Mouse (Mus musculus) T-helper 2 cell (primary cell): ENCODE measurements around the gene Dda1.
"Not testable (repeated sequence)": the region's sequence is repeated elsewhere in the genome, so short reads cannot be mapped to it uniquely, and the experiment has no call there.

ENCODE experiments used
- in situ Hi-C: fragments of 300-600 bp; cut with MboI, MseI; formaldehyde crosslinking; loops from one replicate; pipeline ENCODE4 v1.15.1; 2025; ENCODE audit warnings: high pct_unique_total_duplicates

The Dda1 gene

DNA sequence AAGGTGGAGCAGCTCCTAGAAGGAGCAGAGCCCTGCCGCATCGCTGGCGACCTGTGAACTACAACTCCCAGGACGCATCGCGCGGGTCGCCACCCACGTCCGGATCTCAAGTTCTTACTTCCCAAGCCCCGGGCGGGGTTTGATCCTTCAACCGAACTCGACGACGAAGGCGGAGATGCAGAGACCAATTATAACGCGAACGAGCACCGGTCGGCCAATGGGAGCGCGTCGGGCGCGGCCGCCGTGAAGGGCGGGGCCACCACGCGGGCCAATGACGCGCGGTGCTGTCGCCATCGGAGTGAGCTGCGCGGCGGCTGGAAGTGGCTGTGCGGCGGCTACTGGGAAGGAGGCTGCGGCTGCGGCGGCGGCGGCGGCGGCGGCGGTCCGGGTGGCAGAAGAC, at the start of gene Dda1:
Gene Dda1, plus strand, starts transcription at position 284 of the 400 bp plus-strand sequence.
- in situ Hi-C loops = loop anchor here (10.0 to 25.0 kb wide), 2 partner anchors 574 to 1107 kb away; partner anchors contain the start of genes Comp, Rpl18a, Slc5a5 and Upf1

DNA sequence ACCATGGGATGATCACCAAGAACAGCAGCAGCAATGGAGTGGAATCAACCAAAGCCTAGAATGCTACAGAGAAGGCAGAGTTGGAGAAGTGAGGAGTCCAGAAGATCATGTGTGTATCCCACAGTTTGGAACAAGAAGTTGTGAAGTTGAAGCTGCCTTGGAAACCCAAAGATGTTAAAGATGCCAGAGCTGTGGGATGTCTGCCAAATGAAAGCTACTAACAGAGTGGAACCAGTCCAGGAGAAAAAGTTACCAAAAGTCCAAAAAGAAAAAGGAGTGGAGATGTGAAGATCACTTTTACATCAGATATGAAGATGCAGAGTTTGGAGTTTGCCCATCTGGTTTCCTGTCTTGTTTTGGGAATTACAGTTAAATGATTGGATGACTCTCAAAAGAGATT, 46.9 kb upstream of the Dda1 start:
- in situ Hi-C loops = no loop called here

DNA sequence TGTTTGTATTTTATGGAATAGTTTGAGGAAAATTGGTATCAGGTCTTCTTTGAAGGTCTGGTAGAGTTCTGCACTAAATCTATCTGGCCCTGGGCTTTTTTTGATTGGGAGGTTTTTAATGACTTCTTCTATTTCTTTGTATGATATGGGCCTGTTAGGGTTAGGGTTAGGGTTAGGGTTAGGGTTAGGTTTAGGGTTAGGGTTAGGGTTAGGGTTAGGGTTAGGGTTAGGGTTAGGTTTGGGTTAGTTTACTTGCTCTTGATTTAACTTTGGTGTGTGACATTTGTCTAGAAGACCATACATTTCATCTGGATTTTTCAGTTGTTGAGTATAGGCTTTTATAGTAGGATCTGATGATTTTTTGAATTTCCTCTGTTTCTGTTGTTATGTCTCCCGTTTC, 36.1 kb upstream of the Dda1 start:
- in situ Hi-C loops = not testable (repeated sequence)

DNA sequence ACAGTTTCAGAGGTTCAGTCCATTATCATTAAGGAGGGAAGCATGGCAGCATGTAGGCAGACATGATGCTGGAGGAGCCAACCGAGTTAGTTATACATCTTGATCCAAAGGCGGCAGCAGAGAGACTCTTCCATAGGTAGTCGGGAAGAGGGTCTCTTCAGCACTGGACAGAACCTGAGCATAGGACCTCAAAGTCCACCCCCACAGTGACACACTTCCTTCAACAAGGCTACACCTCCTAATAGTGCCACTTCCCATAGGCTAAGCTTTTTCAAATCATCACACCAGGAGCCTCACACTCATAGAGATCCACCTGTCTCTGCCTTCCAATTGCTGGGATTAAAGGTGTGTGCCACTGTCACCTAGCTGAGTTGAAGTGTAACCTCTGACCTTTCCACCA, 32.0 kb upstream of the Dda1 start:
- in situ Hi-C loops = no loop called here

GRCm38 (mm10) chr8:71441404-71441803, 27.6 kb upstream of the Dda1 start:
- in situ Hi-C loops = loop anchor here (5.0 kb wide), 1 partner anchor 81 kb away; no protein-coding TSS in a partner anchor

- in situ Hi-C loops = no loop called here
Measured at GRCm38 (mm10) chr8:71445096-71445495, 23.9 kb upstream of the Dda1 start.

DNA sequence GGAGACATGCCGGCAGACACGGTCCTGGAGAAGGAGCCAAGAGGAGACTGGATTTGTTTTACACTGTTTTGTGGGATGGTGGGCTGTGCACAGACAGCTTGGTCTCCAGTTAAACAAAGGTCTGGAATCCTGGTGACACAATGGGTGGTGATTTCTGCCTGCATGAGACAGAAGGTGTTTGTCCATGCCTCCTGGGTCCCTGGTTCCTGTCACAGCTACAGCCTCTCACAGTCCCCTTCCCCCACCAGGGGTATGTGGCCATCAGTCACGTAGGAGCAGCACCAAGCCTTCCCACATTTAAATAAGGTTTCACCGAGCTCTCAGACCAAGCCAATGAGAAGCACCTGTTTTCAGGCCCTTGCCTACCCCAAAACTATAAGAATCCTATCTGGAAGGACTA, 17.7 kb upstream of the Dda1 start:
- in situ Hi-C loops = loop anchor here (25.0 kb wide), 1 partner anchor 1089 kb away; the partner anchor contains the start of genes Comp and Upf1

DNA sequence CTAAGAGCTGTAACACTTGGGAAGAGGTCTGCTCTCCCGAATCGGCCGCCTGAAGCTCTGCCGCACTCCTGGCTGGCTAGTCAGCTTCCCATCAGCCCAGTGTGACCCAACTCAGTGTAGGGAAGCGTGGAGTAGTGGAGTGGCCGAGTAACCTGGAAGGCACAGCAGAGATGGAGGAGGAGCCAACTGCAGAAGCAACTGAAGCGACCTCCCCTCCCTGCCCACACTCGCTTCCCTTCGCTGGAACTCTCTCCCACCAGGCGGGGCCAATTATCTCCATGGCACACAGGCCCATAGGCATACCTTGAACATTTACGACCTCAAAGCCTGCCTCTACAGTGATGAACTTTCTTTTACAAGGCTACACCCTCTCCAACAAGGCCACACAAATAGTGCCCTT, 17.2 kb upstream of the Dda1 start:
- in situ Hi-C loops = loop anchor here (25.0 kb wide), 1 partner anchor 1089 kb away; the partner anchor contains the start of genes Comp and Upf1

DNA sequence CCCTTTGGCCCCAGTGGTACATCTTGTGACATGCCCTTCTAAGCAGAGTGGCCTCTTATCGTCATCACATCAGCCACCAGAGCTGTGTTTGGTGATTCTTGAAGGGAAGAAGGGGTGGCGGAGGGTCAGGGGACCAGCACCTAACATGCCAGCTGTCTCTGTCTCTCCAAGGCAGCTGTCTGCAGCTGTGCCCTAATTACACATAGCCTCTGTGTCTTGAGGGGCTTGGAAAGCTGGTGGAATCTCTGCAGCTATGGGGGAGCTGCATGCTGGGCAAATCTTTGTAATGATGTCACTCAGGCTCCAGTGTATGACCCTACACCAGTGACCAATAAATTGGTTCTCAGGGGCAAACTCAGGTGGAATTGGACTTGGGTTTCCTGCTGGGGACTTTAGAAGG, 16.3 kb upstream of the Dda1 start:
- in situ Hi-C loops = loop anchor here (25.0 kb wide), 1 partner anchor 1090 kb away; the partner anchor contains the start of genes Comp and Upf1

GRCm38 (mm10) chr8:71454668-71455067, 14.3 kb upstream of the Dda1 start:
- in situ Hi-C loops = loop anchor here (25.0 kb wide), 1 partner anchor 1092 kb away; the partner anchor contains the start of genes Comp and Upf1

GRCm38 (mm10) chr8:71456906-71457305, 12.1 kb upstream of the Dda1 start:
- in situ Hi-C loops = loop anchor here (25.0 kb wide), 1 partner anchor 1095 kb away; the partner anchor contains the start of genes Comp and Upf1

DNA sequence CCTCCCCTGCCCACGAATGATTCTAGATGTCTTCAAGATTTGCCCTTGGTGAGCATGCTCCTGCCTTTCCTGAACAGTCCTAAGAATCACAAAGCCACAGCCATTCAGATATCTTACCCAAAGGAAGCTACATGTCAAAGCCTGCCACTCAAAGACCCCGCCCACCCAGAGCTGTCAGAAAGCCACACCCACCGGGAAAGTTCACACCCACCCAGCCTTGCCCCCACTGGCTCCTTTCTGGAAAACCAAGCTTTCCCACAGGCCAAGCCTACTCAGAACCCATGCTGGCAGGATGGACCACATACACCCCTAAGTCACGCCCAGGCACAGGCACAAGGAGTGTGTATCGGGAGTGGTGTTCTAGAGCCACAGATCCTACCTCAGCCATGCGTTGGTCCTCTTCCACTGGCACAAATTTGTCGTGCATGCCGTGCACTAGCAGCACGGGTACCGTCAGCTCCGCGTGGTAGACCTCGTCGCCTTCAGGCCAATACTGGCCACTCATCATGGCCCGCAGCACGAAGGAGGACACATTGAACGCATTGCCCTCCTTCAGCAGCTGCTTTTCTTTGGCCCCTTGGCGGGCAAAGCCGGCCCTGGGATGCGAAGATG, 11.2 kb upstream of the Dda1 start:
- in situ Hi-C loops = loop anchor here (25.0 kb wide), 1 partner anchor 1095 kb away; the partner anchor contains the start of genes Comp and Upf1

DNA sequence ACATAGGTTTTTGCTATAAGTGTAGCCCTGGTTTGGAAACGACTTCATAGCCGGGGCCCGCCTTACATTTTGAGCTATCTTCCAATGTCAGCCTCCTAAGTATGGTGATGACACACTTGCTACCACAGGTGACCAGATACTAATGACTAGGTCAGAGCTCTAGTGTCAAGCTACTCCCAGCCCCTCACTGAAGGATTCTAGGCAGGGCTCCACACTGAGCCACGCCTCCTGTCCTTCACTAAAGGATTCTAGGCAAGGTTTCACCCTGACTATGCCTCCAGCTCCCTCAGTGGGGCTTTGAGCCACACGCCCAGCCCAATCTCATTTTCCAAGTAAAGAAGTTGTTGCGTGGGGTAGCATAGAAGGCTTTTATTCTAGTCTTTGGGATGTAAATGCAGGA, 8.3 kb upstream of the Dda1 start:
- in situ Hi-C loops = loop anchor here (5.0 to 25.0 kb wide), 3 partner anchors 88 to 1098 kb away; partner anchors contain the start of genes Comp, Ocel1, Rpl18a and Slc5a5

DNA sequence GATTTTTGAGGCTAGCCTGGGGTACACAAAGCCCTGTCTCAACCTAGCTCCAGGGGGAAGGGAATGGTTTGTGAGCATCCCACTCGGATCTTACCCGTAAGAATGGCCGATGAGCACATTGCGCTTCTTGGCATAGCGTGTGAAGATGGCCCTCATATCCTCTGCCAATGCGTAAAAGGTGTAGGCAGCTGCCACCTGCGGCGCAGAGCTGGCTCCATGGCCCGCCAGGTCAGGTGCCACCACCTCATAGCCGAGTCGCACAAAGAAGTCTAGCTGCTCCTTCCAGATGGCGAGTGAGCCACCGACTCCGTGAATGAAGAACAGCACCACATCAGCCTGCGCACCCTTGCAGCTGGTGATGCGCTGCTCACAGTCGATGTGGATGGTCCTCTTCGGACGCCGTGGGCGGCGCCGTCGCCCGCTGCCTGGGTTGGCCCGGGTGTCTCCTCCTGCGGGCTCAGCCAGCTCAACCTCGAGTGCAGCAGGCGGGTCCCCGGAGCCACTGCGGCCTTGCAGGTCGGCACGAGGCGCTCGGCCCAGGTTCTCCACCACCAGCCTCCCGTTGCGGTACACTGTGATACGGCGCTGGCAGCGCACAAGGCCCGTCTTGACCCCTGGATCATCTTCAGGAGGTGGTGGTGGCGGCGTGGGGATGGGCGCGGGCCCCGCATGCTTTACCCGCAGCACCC, 7.7 kb upstream of the Dda1 start:
- in situ Hi-C loops = loop anchor here (5.0 to 25.0 kb wide), 3 partner anchors 89 to 1099 kb away; partner anchors contain the start of genes Comp, Ocel1, Rpl18a and Slc5a5

GRCm38 (mm10) chr8:71462191-71462590, 6.8 kb upstream of the Dda1 start:
- in situ Hi-C loops = loop anchor here (5.0 to 25.0 kb wide), 3 partner anchors 90 to 1100 kb away; partner anchors contain the start of genes Comp, Ocel1, Rpl18a and Slc5a5

GRCm38 (mm10) chr8:71462786-71463185, 6.2 kb upstream of the Dda1 start:
- in situ Hi-C loops = loop anchor here (5.0 to 25.0 kb wide), 3 partner anchors 90 to 1100 kb away; partner anchors contain the start of genes Comp, Ocel1, Rpl18a and Slc5a5

DNA sequence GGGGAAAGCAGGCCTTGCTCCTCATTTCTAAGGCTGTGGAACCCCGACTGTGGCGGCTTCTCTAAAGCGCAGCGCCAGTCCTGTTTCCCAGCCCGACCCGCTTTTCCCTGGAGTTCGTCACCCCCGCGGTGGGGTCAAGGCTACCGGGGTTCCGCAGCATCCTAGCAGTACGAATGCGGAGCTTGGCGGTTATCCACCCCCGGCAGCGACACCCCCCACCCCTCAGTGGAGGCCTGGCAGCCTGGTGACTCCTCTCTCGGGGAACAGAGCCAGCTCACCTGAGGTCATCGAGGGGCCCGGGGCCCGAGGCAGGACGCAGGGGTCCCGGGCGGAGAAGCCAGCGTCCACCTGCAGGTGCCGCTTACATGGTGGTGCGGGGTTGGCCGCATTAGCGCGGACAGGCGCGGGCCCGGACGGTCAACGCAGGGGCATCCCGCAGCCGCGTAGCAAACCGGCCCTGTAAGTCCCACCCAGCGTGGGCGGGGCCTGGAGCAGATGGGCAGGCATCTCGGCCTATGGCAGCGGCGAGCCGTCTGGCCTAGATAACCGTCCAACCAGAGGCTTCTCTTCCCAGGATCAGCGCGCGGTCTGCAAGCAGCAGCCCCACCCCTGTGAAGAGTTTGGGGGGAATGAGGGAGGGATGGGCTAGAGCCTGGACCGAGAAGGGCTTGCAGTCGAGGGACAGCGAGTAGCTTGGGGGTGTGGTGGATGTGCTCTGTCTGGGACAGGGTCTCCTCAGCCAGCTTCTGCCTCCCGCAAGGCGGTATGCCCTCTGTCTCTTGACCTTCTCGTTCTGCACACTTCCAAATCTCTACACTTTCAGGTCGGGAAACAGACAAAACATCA, 5.6 kb upstream of the Dda1 start, which contains the start of gene Abhd8:
Gene Abhd8, minus strand, starts transcription at position 468 of the 846 bp plus-strand sequence.
- in situ Hi-C loops = loop anchor here (5.0 to 25.0 kb wide), 3 partner anchors 91 to 1101 kb away; partner anchors contain the start of genes Comp, Ocel1, Rpl18a and Slc5a5

- in situ Hi-C loops = loop anchor here (5.0 to 25.0 kb wide), 3 partner anchors 93 to 1103 kb away; partner anchors contain the start of genes Comp, Ocel1, Rpl18a and Slc5a5
Measured at GRCm38 (mm10) chr8:71464513-71465500, 4.2 kb upstream of the Dda1 start, which contains the start of gene Mrpl34. Mrpl34 (plus strand) TSS chr8:71464959.

GRCm38 (mm10) chr8:71465733-71466132, 3.3 kb upstream of the Dda1 start:
- in situ Hi-C loops = loop anchor here (10.0 to 25.0 kb wide), 2 partner anchors 571 to 1103 kb away; partner anchors contain the start of genes Comp, Rpl18a, Slc5a5 and Upf1
